Mouse (Mus musculus) G1E (cell line): ENCODE measurements around the gene Fndc11. TPM values are rescaled to one million over a fixed set of nuclear protein-coding genes. Genes with fewer than 3 reads are reported as not detected.

Source experiments
- ATAC-seq: 2 replicates; pipeline ENCODE4 v1.8.0; 2016; ENCODE audit warnings: mild to moderate bottlenecking; ENCODE audit not compliant: insufficient number of reproducible peaks, poor library complexity, low FRiP score, severe bottlenecking; ENCODE audit errors: extremely low read depth
- DNase-seq: peaks from one replicate; pipeline ENCODE4 v3.0.0; 2012; ENCODE audit warnings: low spot score
- H3K27me3 ChIP-seq: 2 replicates; pipeline ENCODE4 v1.6.1; 2012; ENCODE audit warnings: mild to moderate bottlenecking, low read length, inconsistent platforms; ENCODE audit not compliant: insufficient read depth
- H3K36me3 ChIP-seq: replicated peaks from 2 replicates; pipeline ENCODE3; 2012; ENCODE audit warnings: mild to moderate bottlenecking, inconsistent platforms
- H3K4me1 ChIP-seq: 2 replicates; pipeline ENCODE4 v1.6.1; 2012; ENCODE audit warnings: low read depth, low read length, inconsistent platforms, mixed read lengths; ENCODE audit not compliant: insufficient read depth
- H3K4me3 ChIP-seq: 2 replicates; pipeline ENCODE4 v1.5.1; 2012; ENCODE audit warnings: low read depth, mild to moderate bottlenecking, inconsistent platforms, low read length, moderate library complexity, mixed read lengths
- H3K9me3 ChIP-seq: replicated peaks from 2 replicates; pipeline ENCODE4 v1.6.1; 2012; ENCODE audit warnings: inconsistent platforms
- CTCF ChIP-seq: IDR thresholded peaks from 2 replicates; pipeline ENCODE4 v1.5.1; 2012; ENCODE audit warnings: low read depth, low read length, inconsistent platforms, mixed read lengths
- GATA1 ChIP-seq: IDR thresholded peaks from 2 replicates; pipeline ENCODE4 v1.6.1; 2012; ENCODE audit warnings: borderline replicate concordance, low read length, inconsistent platforms, mixed read lengths
- GATA2 ChIP-seq: IDR thresholded peaks from 2 replicates; pipeline ENCODE4 v1.6.1; 2012; ENCODE audit warnings: low read depth, low read length, inconsistent platforms, borderline replicate concordance
- POLR2AphosphoS5 ChIP-seq: IDR thresholded peaks from 2 replicates; pipeline ENCODE4 v1.6.1; 2012; ENCODE audit warnings: low read depth, low read length, inconsistent platforms; ENCODE audit not compliant: insufficient replicate concordance
- TAL1 ChIP-seq: conservative IDR thresholded peaks from 2 replicates; pipeline ENCODE4 v1.6.1; 2012; ENCODE audit warnings: low read depth, low read length, inconsistent platforms, mixed read lengths
- polyA plus RNA-seq: library from polyadenylated mRNA; stranded (reverse); fragments of >175 nt; gene quantifications from 2 replicates; pipeline ENCODE4 v1.2.3, GENCODE M21; 2012
- total RNA-seq, 2 experiments: library from RNA; stranded (forward) in 1 of 2; stranded (reverse) in 1 of 2; fragments of 200-1000 nt in 1 of 2; fragments of >200 nt in 1 of 2; fragmentation: Nextera tagmentation in 1 of 2; gene quantifications; 2 replicates each; pipeline ENCODE4 v1.2.3; 2014 to 2017

The Fndc11 gene
- total and polyA plus RNA-seq, 3 experiments = not detected

- peaks cover 71% of the 10 kb centered on the region for H3K36me3 ChIP-seq
- ATAC-seq = no peak
- H3K4me1 ChIP-seq = 0 out of 2 replicates have a peak, but pooled peaks cover 2% of the 10 kb centered on the region
- no peak for DNase-seq
- TF ChIP-seq GATA1 (no peak), GATA2 (no peak), POLR2AphosphoS5 (no peak), CTCF (no peak), TAL1 (no peak)
- no peaks in the 10 kb centered on the region for H3K9me3 ChIP-seq
- H3K4me3 ChIP-seq = no peak overlapping the region
- H3K27me3 ChIP-seq = no peaks in the 10 kb centered on the region
These were observed 8.5 kb downstream of the Fndc11 start for GRCm38 (mm10) chr2:181228335-181228734.

- Histone ChIP-seq H3K4me3 (no peak overlapping the region), H3K36me3 (peaks cover 100% of the 10 kb centered on the region), H3K27me3 (no peaks in the 10 kb centered on the region), H3K9me3 (no peaks in the 10 kb centered on the region), H3K4me1 (0 out of 2 replicates have a peak, but pooled peaks cover 2% of the 10 kb centered on the region)
- TF ChIP-seq GATA2 (no peak), GATA1 (no peak), POLR2AphosphoS5 (no peak), CTCF (no peak), TAL1 (no peak)
- ATAC-seq = no peak
- no peak for DNase-seq
These were observed 11.4 kb downstream of the Fndc11 start for GRCm38 (mm10) chr2:181231171-181231570.

- DNase-seq = no peak
- no peak for ATAC-seq
- no peaks in the 10 kb centered on the region for H3K9me3 ChIP-seq
- H3K27me3 ChIP-seq = no peaks in the 10 kb centered on the region
- H3K4me1 ChIP-seq = 0 out of 2 replicates have a peak, but pooled peaks cover 7% of the 10 kb centered on the region
- peaks cover 100% of the 10 kb centered on the region for H3K36me3 ChIP-seq
- TF ChIP-seq GATA2 (no peak), TAL1 (no peak), GATA1 (no peak)
- no peak overlapping the region for H3K4me3 ChIP-seq
These were observed 13.6 kb downstream of the Fndc11 start for GRCm38 (mm10) chr2:181233443-181233842.

- Histone ChIP-seq H3K4me1 (peaks cover 15% of the 10 kb centered on the region), H3K36me3 (peaks cover 99% of the 10 kb centered on the region), H3K4me3 (no peak overlapping the region), H3K9me3 (no peaks in the 10 kb centered on the region), H3K27me3 (no peaks in the 10 kb centered on the region)
- ATAC-seq = no peak
- DNase-seq = no peak
- TF ChIP-seq POLR2AphosphoS5 (no peak), CTCF (no peak), GATA1 (no peak), GATA2 (no peak), TAL1 (no peak)
These were observed 14.9 kb downstream of the Fndc11 start for GRCm38 (mm10) chr2:181234680-181235079.

- no peak for ATAC-seq
- peaks cover 99% of the 10 kb centered on the region for H3K36me3 ChIP-seq
- DNase-seq = no peak
These were observed 16.1 kb downstream of the Fndc11 start for GRCm38 (mm10) chr2:181235681-181236566.

GRCm38 (mm10) chr2:181237251-181238014 is 17.6 kb downstream of the Fndc11 start:
- DNase-seq (no peak), ATAC-seq (no peak)
- no peaks in the 10 kb centered on the region for H3K9me3 ChIP-seq
- no peak overlapping the region for H3K4me3 ChIP-seq
- H3K36me3 ChIP-seq = peaks cover 86% of the 10 kb centered on the region
- no peak for TF ChIP-seq POLR2AphosphoS5
- no peak for TF ChIP-seq CTCF
- TF ChIP-seq GATA2 = no peak
- TF ChIP-seq GATA1 = no peak
- TF ChIP-seq TAL1 = no peak
- no peaks in the 10 kb centered on the region for H3K27me3 ChIP-seq
- H3K4me1 ChIP-seq = peaks cover 38% of the 10 kb centered on the region

More at GRCm38 (mm10) chr2:181235681-181236566, 16.1 kb downstream of the Fndc11 start:
- Histone ChIP-seq H3K4me3 (no peak overlapping the region), H3K4me1 (peaks cover 28% of the 10 kb centered on the region), H3K9me3 (no peaks in the 10 kb centered on the region), H3K27me3 (no peaks in the 10 kb centered on the region)
- TF ChIP-seq TAL1 (no peak), GATA1 (no peak), GATA2 (no peak), POLR2AphosphoS5 (no peak), CTCF (no peak)
